Mouse (Mus musculus) liver, embryonic 14.5 days (tissue): ENCODE measurements around the gene Myh1. TPM values are rescaled to one million over a fixed set of nuclear protein-coding genes. Genes with fewer than 3 reads are reported as not detected.

Experiments
- ATAC-seq: fragments of 200-750 bp; cut with Nextera tagmentation; 2 replicates; pipeline ENCODE4 v1.8.0; 2017; ENCODE audit warnings: moderate number of reproducible peaks, mild to moderate bottlenecking, moderate library complexity; ENCODE audit not compliant: insufficient read depth
- DNase-seq, 3 experiments: peaks; one replicate each; pipeline ENCODE4 v3.0.0-alpha.2; 2012 to 2013; ENCODE audit warnings: low read depth in 3 of 3, low spot score in 3 of 3
- H3K27ac ChIP-seq: fragments of 300-500 bp; sonication (generic); 2 replicates; pipeline ENCODE4 v1.5.1; 2014; ENCODE audit warnings: moderate library complexity, mild to moderate bottlenecking, control low read depth, inconsistent platforms
- H3K27me3 ChIP-seq: fragments of 300-500 bp; sonication (generic); 2 replicates; pipeline ENCODE4 v1.6.1; 2014; ENCODE audit warnings: mild to moderate bottlenecking, low read length, moderate library complexity; ENCODE audit not compliant: control insufficient read depth, insufficient read depth
- H3K36me3 ChIP-seq: fragments of 300-500 bp; sonication (generic); replicated peaks from 2 replicates; pipeline ENCODE4 v1.6.1; 2014; ENCODE audit warnings: low read depth; ENCODE audit not compliant: control insufficient read depth, insufficient read depth
- H3K4me1 ChIP-seq, 2 experiments: fragments of 200-500 bp in 1 of 2; fragments of 300-500 bp in 1 of 2; sonication (generic) in 1 of 2; replicated peaks; 2 replicates each; pipeline ENCODE4 v1.6.1; 2012 to 2014; ENCODE audit warnings: antibody characterized with exemption in 1 of 2, inconsistent platforms in 1 of 2, low read length in 1 of 2; ENCODE audit not compliant: control insufficient read depth in 2 of 2, insufficient read depth in 2 of 2
- H3K4me2 ChIP-seq: fragments of 300-500 bp; sonication (generic); 2 replicates; pipeline ENCODE4 v1.6.1; 2014; ENCODE audit warnings: low read depth, mild to moderate bottlenecking, control low read depth, moderate library complexity
- H3K4me3 ChIP-seq, 2 experiments: fragments of 200-500 bp in 1 of 2; fragments of 300-500 bp in 1 of 2; sonication (generic) in 1 of 2; 2 replicates each; pipeline ENCODE4 v1.5.1; 2012 to 2014; ENCODE audit warnings: low read depth in 2 of 2, low read length in 2 of 2, mild to moderate bottlenecking in 2 of 2, control low read depth in 1 of 2, inconsistent platforms in 1 of 2, moderate library complexity in 1 of 2; ENCODE audit not compliant: insufficient read depth in 1 of 2
- H3K9ac ChIP-seq: fragments of 300-500 bp; sonication (generic); replicated peaks from 2 replicates; pipeline ENCODE4 v1.6.1; 2014; ENCODE audit warnings: mild to moderate bottlenecking, control low read depth, moderate library complexity
- H3K9me3 ChIP-seq: fragments of 300-500 bp; sonication (generic); 2 replicates; pipeline ENCODE4 v1.6.1; 2016; ENCODE audit warnings: low read length, mixed read lengths; ENCODE audit not compliant: control insufficient read depth
- CTCF ChIP-seq: IDR thresholded peaks from 2 replicates; pipeline ENCODE4 v1.5.1; 2016; ENCODE audit warnings: antibody characterized with exemption, low read depth, control low read depth
- EP300 ChIP-seq: IDR thresholded peaks from 2 replicates; pipeline ENCODE4 v1.6.1; 2016; ENCODE audit warnings: antibody characterized with exemption, low read depth
- WGBS: fragments of 180-500 bp; shearing (Covaris S2); extraction: QIAGEN DNeasy Blood & Tissue Kit; methylation state at CpG from one replicate; pipeline ENCODE4 v1.1.7; 2014; ENCODE audit not compliant: insufficient replicate concordance; 5-methylcytosine and 5-hydroxymethylcytosine counted together
- polyA plus RNA-seq, 2 experiments: library from polyadenylated mRNA; depleted of rRNA in 1 of 2; stranded (reverse) in 1 of 2; unstranded in 1 of 2; fragments of >200 nt; fragmentation: Nextera tagmentation in 1 of 2; extraction: Ambion mirVana in 1 of 2; gene quantifications; 2 replicates each; pipeline versions ENCODE4 v1.2.1 to v1.2.3; 2012 to 2014

Gene Myh1
- polyA plus RNA-seq, 2 experiments: 0.01 TPM; not detected in 1

DNA sequence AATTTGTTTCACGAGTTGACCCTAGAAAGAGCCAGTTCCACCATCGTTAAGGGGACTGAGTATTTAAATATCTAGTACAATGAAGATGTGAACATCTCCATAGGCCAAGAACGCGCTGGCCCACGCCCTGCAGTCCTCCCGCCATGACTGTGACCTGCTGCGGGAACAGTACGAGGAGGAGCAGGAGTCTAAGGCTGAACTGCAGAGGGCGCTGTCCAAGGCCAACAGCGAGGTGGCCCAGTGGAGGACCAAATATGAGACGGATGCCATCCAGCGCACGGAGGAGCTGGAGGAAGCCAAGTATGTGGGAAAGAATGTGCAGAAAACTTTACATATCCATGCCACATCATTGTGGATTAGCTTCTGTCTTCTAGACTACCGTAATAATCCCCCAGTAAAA lies 8.4 kb upstream of the Myh1 start:
- no peak for ATAC-seq
- Histone ChIP-seq H3K9ac (no peak overlapping the region), H3K27ac (no peak overlapping the region), H3K4me3 (no peak overlapping the region), H3K36me3 (no peaks in the 10 kb centered on the region), H3K9me3 (no peaks in the 10 kb centered on the region), H3K4me2 (no peak overlapping the region), H3K4me1 (no peaks in the 10 kb centered on the region), H3K27me3 (no peaks in the 10 kb centered on the region)
- TF ChIP-seq CTCF (no peak), EP300 (no peak)
- 77% methylated on average over 14 of the region's 14 CpGs for WGBS
- DNase-seq: no peak

DNA sequence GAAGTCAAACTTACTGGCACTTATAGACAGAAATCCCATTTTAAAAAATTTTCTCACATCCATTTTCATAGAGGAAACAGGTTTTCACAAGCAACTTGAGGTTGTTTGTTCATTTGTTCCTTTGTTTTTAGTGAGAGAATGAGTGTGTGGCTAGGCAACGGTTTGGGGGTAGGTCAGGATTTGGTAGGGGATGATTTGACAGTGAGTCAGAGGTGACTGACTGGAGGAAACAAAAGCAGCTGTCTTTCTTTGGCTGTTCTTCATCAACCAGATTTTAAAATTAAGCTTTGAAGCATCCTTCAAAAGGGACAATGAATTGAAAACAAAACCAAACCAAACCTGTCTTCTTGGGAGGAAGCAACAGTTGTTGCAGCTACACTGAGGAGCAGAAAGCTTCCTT lies 531 bp upstream of the Myh1 start:
- DNase-seq (no peak), ATAC-seq (no peak)
- TF ChIP-seq EP300 (no peak), CTCF (no peak)
- H3K4me2 ChIP-seq: no peak overlapping the region
- 22% methylated on average over 1 of the region's 1 CpGs for WGBS
- no peaks in the 10 kb centered on the region for H3K4me1 ChIP-seq
- no peak overlapping the region for H3K4me3 ChIP-seq
- H3K9ac ChIP-seq: no peak overlapping the region
- H3K9me3 ChIP-seq: no peaks in the 10 kb centered on the region
- no peak overlapping the region for H3K27ac ChIP-seq
- no peaks in the 10 kb centered on the region for H3K36me3 ChIP-seq
- H3K27me3 ChIP-seq: no peaks in the 10 kb centered on the region

DNA sequence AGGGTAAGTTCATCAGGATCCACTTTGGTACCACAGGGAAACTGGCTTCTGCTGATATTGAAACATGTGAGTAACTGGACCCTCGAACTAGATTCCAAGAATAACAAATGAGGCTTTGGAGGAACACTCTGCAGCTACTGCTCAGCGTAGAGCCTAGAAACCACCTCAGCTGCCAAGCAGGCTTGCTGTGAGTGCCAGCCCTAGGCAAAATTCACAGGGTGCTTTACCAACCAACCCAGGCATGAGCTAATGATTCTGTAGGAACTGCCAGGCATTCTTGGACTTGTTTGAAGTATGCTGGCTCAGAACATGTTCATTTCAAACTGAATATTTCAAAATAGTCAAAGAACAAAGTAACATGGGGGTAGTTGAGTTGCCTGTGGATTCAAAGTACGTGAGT lies 4.9 kb downstream of the Myh1 start:
- no peak overlapping the region for H3K4me2 ChIP-seq
- TF ChIP-seq EP300: no peak
- TF ChIP-seq CTCF: no peak
- H3K9me3 ChIP-seq: no peaks in the 10 kb centered on the region
- WGBS: 55% methylated on average over 3 of the region's 3 CpGs
- ATAC-seq: no peak
- H3K36me3 ChIP-seq: no peaks in the 10 kb centered on the region
- DNase-seq: no peak
- no peaks in the 10 kb centered on the region for H3K27me3 ChIP-seq
- H3K4me3 ChIP-seq: no peak overlapping the region
- H3K9ac ChIP-seq: no peak overlapping the region
- H3K27ac ChIP-seq: no peak overlapping the region
- H3K4me1 ChIP-seq: no peaks in the 10 kb centered on the region

GRCm38 (mm10) chr11:67221803-67222202 lies 22.0 kb downstream of the Myh1 start:
- Histone ChIP-seq H3K36me3 (no peaks in the 10 kb centered on the region), H3K4me3 (no peak overlapping the region), H3K9me3 (no peaks in the 10 kb centered on the region), H3K4me2 (no peak overlapping the region), H3K9ac (no peak overlapping the region), H3K27ac (no peak overlapping the region), H3K27me3 (no peaks in the 10 kb centered on the region), H3K4me1 (no peaks in the 10 kb centered on the region)
- WGBS: 65% methylated on average over 8 of the region's 8 CpGs
- ATAC-seq (no peak), DNase-seq (no peak)
- no peak for TF ChIP-seq CTCF
- TF ChIP-seq EP300: no peak

DNA sequence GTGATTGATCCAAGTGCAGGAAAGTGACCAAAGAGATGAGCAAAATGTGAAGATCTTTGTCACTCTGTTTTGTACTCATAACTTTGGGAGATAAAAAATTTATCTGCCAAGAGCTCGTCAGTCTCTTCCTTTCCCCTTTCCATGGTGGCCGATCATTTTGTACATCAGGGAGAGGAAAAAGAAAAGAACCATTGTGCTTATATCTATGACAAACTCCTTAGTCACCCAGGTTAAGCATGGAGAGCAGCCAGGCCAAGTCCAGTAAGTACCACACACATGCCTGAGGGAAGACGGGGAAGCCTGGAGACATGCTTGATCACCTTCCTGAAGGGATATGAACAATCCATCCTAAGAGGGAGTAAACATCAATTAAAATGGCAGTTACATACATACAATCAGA lies 24.6 kb downstream of the Myh1 start:
- ATAC-seq (no peak), DNase-seq (no peak)
- 75% methylated on average over 3 of the region's 3 CpGs for WGBS
- no peak overlapping the region for H3K27ac ChIP-seq
- H3K9ac ChIP-seq: no peak overlapping the region
- no peaks in the 10 kb centered on the region for H3K36me3 ChIP-seq
- H3K4me3 ChIP-seq: no peak overlapping the region
- no peaks in the 10 kb centered on the region for H3K9me3 ChIP-seq
- no peaks in the 10 kb centered on the region for H3K4me1 ChIP-seq
- H3K4me2 ChIP-seq: no peak overlapping the region
- TF ChIP-seq EP300 (no peak), CTCF (no peak)
- H3K27me3 ChIP-seq: no peaks in the 10 kb centered on the region
